Mouse (Mus musculus): Measurements from ENCODE around the gene Tln2.

The Tln2 gene

GRCm38 (mm10) chr9:67546650-67547049 is 12.9 kb downstream of the Tln2 start:
- DNase-seq (ENCODE audit: extremely low spot score) = no peak

- no peak for DNase-seq (ENCODE audit: extremely low spot score)
These were observed 13.7 kb downstream of the Tln2 start for GRCm38 (mm10) chr9:67545794-67546193.

- no peak for DNase-seq (ENCODE audit: extremely low spot score)
These were observed 14.7 kb downstream of the Tln2 start for GRCm38 (mm10) chr9:67544783-67545182.

- no peak for DNase-seq (ENCODE audit: extremely low spot score)
These were observed 17.6 kb downstream of the Tln2 start for GRCm38 (mm10) chr9:67541948-67542347.

GRCm38 (mm10) chr9:67539776-67540706 is 19.5 kb downstream of the Tln2 start:
- no peak for DNase-seq (ENCODE audit: extremely low spot score)

GRCm38 (mm10) chr9:67534420-67534819 is 25.1 kb downstream of the Tln2 start:
- no peak for DNase-seq (ENCODE audit: extremely low spot score)

- DNase-seq (ENCODE audit: extremely low spot score) = no peak
These were observed 26.2 kb downstream of the Tln2 start for GRCm38 (mm10) chr9:67533260-67533659.

GRCm38 (mm10) chr9:67532631-67533030 is 26.9 kb downstream of the Tln2 start:
- DNase-seq (ENCODE audit: extremely low spot score) = no peak

GRCm38 (mm10) chr9:67529600-67529999 is 29.9 kb downstream of the Tln2 start:
- no peak for DNase-seq (ENCODE audit: extremely low spot score)

- no peak for DNase-seq (ENCODE audit: extremely low spot score)
These were observed 31.8 kb downstream of the Tln2 start for GRCm38 (mm10) chr9:67527726-67528125.

- no peak for DNase-seq (ENCODE audit: extremely low spot score)
These were observed 37.8 kb downstream of the Tln2 start for GRCm38 (mm10) chr9:67521736-67522135.

- no peak for DNase-seq (ENCODE audit: extremely low spot score)
These were observed 50.0 kb downstream of the Tln2 start for GRCm38 (mm10) chr9:67509510-67509909.

- no peak for DNase-seq (ENCODE audit: extremely low spot score)
These were observed 54.7 kb downstream of the Tln2 start for GRCm38 (mm10) chr9:67504669-67505260.

GRCm38 (mm10) chr9:67501801-67502200 is 57.7 kb downstream of the Tln2 start:
- no peak for DNase-seq (ENCODE audit: extremely low spot score)

- no peak for DNase-seq (ENCODE audit: extremely low spot score)
These were observed 63.1 kb downstream of the Tln2 start for GRCm38 (mm10) chr9:67496368-67496767.

GRCm38 (mm10) chr9:67495350-67495749 is 64.2 kb downstream of the Tln2 start:
- DNase-seq (ENCODE audit: extremely low spot score) = no peak

GRCm38 (mm10) chr9:67493876-67494552 is 65.5 kb downstream of the Tln2 start:
- DNase-seq (ENCODE audit: extremely low spot score) = no peak

GRCm38 (mm10) chr9:67489370-67489769 is 70.1 kb downstream of the Tln2 start:
- DNase-seq (ENCODE audit: extremely low spot score) = no peak

- no peak for DNase-seq (ENCODE audit: extremely low spot score)
These were observed 72.9 kb downstream of the Tln2 start for GRCm38 (mm10) chr9:67486621-67487020.

GRCm38 (mm10) chr9:67485169-67486072 is 74.1 kb downstream of the Tln2 start:
- DNase-seq (ENCODE audit: extremely low spot score) = no peak

GRCm38 (mm10) chr9:67482277-67482676 is 77.2 kb downstream of the Tln2 start:
- DNase-seq (ENCODE audit: extremely low spot score) = no peak

GRCm38 (mm10) chr9:67481851-67482250 is 77.7 kb downstream of the Tln2 start:
- no peak for DNase-seq (ENCODE audit: extremely low spot score)
